Mouse (Mus musculus): ENCODE data around the gene Cldn3. TPM values are rescaled to one million over a fixed set of nuclear protein-coding genes. Genes with fewer than 3 reads are reported as not detected.
A peak's percentile ranks its signal among the peaks of the same experiment; 100 is the strongest.

Gene Cldn3
- polyA plus RNA-seq, 1 experiment from 2014 or later, result 12.3 TPM

DNA sequence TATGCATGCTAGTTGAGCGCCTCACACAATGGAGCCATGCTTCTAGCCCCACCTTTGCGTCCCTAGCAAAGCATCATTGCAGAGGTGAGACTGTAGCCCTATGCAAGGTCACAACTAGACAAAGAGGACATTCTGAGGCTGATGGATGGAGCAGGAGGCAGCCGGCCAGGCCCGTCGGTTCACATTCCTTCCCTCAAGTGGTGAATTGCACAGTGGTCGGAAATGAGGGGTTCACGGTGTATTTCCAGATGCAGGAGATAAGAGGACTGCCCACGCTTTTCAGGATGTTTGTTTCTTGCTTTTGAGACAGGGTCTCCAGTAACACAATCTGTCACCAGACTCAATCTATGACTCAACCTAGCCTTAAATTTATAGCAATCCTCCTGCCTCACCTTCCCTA lies 15.3 kb upstream of the Cldn3 start:
- 89% methylated on average over 8 of the region's 8 CpGs for WGBS
- Histone ChIP-seq H3K4me3 (no peak overlapping the region), H3K4me2 (replicated peaks) (no peak overlapping the region), H3K36me3 (no peaks in the 10 kb centered on the region), H3K9ac (replicated peaks) (no peak overlapping the region), H3K27me3 (no peaks in the 10 kb centered on the region), H3K4me1 (peaks cover 8% of the 10 kb centered on the region), H3K27ac (replicated peaks) (no peak overlapping the region), H3K9me3 (no peaks in the 10 kb centered on the region)
- no peak for ATAC-seq (replicated peaks)

GRCm38 (mm10) chr5:134973081-134973480 lies 12.9 kb upstream of the Cldn3 start:
- no peak for ATAC-seq (replicated peaks)

GRCm38 (mm10) chr5:134973526-134973925 lies 12.5 kb upstream of the Cldn3 start:
- ATAC-seq (replicated peaks), result no peak
- Histone ChIP-seq H3K27me3 (no peaks in the 10 kb centered on the region), H3K9me3 (no peaks in the 10 kb centered on the region), H3K9ac (replicated peaks) (no peak overlapping the region), H3K4me3 (no peak overlapping the region), H3K4me2 (replicated peaks) (no peak overlapping the region), H3K27ac (replicated peaks) (no peak overlapping the region), H3K36me3 (no peaks in the 10 kb centered on the region), H3K4me1 (no peaks in the 10 kb centered on the region)
- 86% methylated on average over 7 of the region's 7 CpGs for WGBS

More at GRCm38 (mm10) chr5:134973081-134973480, 12.9 kb upstream of the Cldn3 start:
- Histone ChIP-seq H3K36me3 (no peaks in the 10 kb centered on the region), H3K4me2 (replicated peaks) (no peak overlapping the region), H3K9me3 (no peaks in the 10 kb centered on the region), H3K27me3 (no peaks in the 10 kb centered on the region), H3K27ac (replicated peaks) (no peak overlapping the region), H3K4me1 (no peaks in the 10 kb centered on the region), H3K9ac (replicated peaks) (no peak overlapping the region), H3K4me3 (no peak overlapping the region)

- H3K27me3 ChIP-seq, result no peaks in the 10 kb centered on the region
- no peak overlapping the region for H3K9ac ChIP-seq (replicated peaks)
- no peak overlapping the region for H3K4me3 ChIP-seq
- WGBS, result 69% methylated on average over 7 of the region's 7 CpGs
- H3K4me1 ChIP-seq, result no peaks in the 10 kb centered on the region
- no peak overlapping the region for H3K27ac ChIP-seq (replicated peaks)
- H3K9me3 ChIP-seq, result no peaks in the 10 kb centered on the region
- no peak overlapping the region for H3K4me2 ChIP-seq (replicated peaks)
- H3K36me3 ChIP-seq, result no peaks in the 10 kb centered on the region
- no peak for ATAC-seq (replicated peaks)
Observed at GRCm38 (mm10) chr5:134974294-134974693, 11.7 kb upstream of the Cldn3 start.

DNA sequence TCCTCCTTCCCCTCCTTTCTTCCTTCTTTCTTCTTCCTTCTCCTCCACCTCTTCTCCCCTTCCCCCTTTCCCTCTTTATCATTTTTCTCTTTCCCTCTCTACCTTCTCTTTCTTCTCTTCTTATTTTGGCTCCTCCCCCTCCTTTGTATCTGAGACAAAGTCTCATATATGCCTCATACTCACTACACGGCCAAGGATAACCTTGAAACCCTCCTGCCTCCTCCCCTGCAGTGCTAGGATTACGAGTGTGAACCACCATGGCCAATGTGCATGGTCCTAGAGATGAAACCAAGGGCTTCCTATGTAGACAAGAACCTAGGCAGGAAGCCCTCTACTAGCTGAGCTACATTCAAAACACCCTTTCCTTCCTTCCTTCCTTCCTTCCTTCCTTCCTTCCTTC lies 11.1 kb upstream of the Cldn3 start:
- ATAC-seq (replicated peaks), result no peak
- H3K27ac ChIP-seq (replicated peaks), result no peak overlapping the region
- no peak overlapping the region for H3K4me3 ChIP-seq
- no peak overlapping the region for H3K4me2 ChIP-seq (replicated peaks)
- 56% methylated on average over 2 of the region's 2 CpGs for WGBS
- no peaks in the 10 kb centered on the region for H3K9me3 ChIP-seq
- no peaks in the 10 kb centered on the region for H3K4me1 ChIP-seq
- H3K36me3 ChIP-seq, result no peaks in the 10 kb centered on the region
- H3K9ac ChIP-seq (replicated peaks), result no peak overlapping the region
- no peaks in the 10 kb centered on the region for H3K27me3 ChIP-seq

GRCm38 (mm10) chr5:134976164-134976563 lies 9.8 kb upstream of the Cldn3 start:
- Histone ChIP-seq H3K4me3 (no peak overlapping the region), H3K27me3 (no peaks in the 10 kb centered on the region), H3K9me3 (no peaks in the 10 kb centered on the region), H3K4me2 (replicated peaks) (no peak overlapping the region), H3K9ac (replicated peaks) (no peak overlapping the region), H3K27ac (replicated peaks) (no peak overlapping the region), H3K4me1 (no peaks in the 10 kb centered on the region), H3K36me3 (no peaks in the 10 kb centered on the region)
- 87% methylated on average over 2 of the region's 2 CpGs for WGBS
- ATAC-seq (replicated peaks), result no peak

- Histone ChIP-seq H3K27me3 (no peaks in the 10 kb centered on the region), H3K9ac (replicated peaks) (no peak overlapping the region), H3K4me1 (no peaks in the 10 kb centered on the region), H3K27ac (replicated peaks) (no peak overlapping the region), H3K4me3 (no peak overlapping the region), H3K4me2 (replicated peaks) (no peak overlapping the region), H3K9me3 (no peaks in the 10 kb centered on the region), H3K36me3 (no peaks in the 10 kb centered on the region)
- ATAC-seq (replicated peaks), result no peak
- WGBS, result 86% methylated on average over 14 of the region's 14 CpGs
Observed at GRCm38 (mm10) chr5:134976577-134977250, 9.3 kb upstream of the Cldn3 start.

GRCm38 (mm10) chr5:134977837-134978236 lies 8.2 kb upstream of the Cldn3 start:
- no peak for ATAC-seq (replicated peaks)
- Histone ChIP-seq H3K4me1 (no peaks in the 10 kb centered on the region), H3K4me3 (no peak overlapping the region), H3K27ac (replicated peaks) (no peak overlapping the region), H3K9ac (replicated peaks) (no peak overlapping the region), H3K9me3 (no peaks in the 10 kb centered on the region), H3K36me3 (no peaks in the 10 kb centered on the region), H3K4me2 (replicated peaks) (no peak overlapping the region), H3K27me3 (no peaks in the 10 kb centered on the region)
- WGBS, result 86% methylated on average over 4 of the region's 4 CpGs

- ATAC-seq (replicated peaks), result no peak
- Histone ChIP-seq H3K4me2 (replicated peaks) (no peak overlapping the region), H3K4me3 (no peak overlapping the region), H3K9me3 (no peaks in the 10 kb centered on the region), H3K9ac (replicated peaks) (no peak overlapping the region), H3K36me3 (no peaks in the 10 kb centered on the region), H3K27me3 (peaks cover 18% of the 10 kb centered on the region), H3K27ac (replicated peaks) (no peak overlapping the region), H3K4me1 (peaks cover 7% of the 10 kb centered on the region)
- 70% methylated on average over 10 of the region's 10 CpGs for WGBS
Observed at GRCm38 (mm10) chr5:134981149-134981548, 4.9 kb upstream of the Cldn3 start.

GRCm38 (mm10) chr5:134983111-134983510 lies 2.9 kb upstream of the Cldn3 start:
- H3K9me3 ChIP-seq, result no peaks in the 10 kb centered on the region
- no peak overlapping the region for H3K4me3 ChIP-seq
- H3K4me1 ChIP-seq, result peaks cover 15% of the 10 kb centered on the region
- H3K9ac ChIP-seq (replicated peaks), result no peak overlapping the region
- no peaks in the 10 kb centered on the region for H3K36me3 ChIP-seq
- no peak overlapping the region for H3K27ac ChIP-seq (replicated peaks)
- H3K27me3 ChIP-seq, result peaks cover 38% of the 10 kb centered on the region
- no peak overlapping the region for H3K4me2 ChIP-seq (replicated peaks)
- ATAC-seq (replicated peaks), result no peak
- WGBS, result 95% methylated on average over 1 of the region's 1 CpGs

DNA sequence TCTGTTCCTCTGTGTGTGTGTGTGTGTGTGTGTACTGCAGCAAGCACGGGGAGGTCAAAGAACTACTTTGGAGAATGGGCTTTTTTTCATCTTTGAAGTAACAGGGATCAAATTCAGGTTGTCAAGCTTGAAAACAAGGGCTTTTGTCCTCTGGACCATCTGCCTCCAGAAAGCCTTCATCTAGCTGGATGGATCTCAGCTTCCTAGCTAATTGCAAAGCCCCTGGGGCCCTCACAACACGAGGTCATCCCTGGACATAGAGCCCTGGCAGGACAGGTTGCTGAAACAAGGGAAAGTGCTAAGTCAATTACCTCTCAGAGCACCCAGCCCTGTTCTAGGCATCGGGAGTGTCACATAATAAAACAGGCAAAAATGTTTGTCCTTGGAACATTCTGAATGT lies 2.2 kb upstream of the Cldn3 start:
- 5% methylated on average over 3 of the region's 3 CpGs for WGBS
- H3K36me3 ChIP-seq, result no peaks in the 10 kb centered on the region
- H3K27me3 ChIP-seq, result peaks cover 38% of the 10 kb centered on the region
- no peak overlapping the region for H3K27ac ChIP-seq (replicated peaks)
- no peak overlapping the region for H3K9ac ChIP-seq (replicated peaks)
- peaks cover 15% of the 10 kb centered on the region for H3K4me1 ChIP-seq
- no peak for ATAC-seq (replicated peaks)
- no peaks in the 10 kb centered on the region for H3K9me3 ChIP-seq
- no peak overlapping the region for H3K4me2 ChIP-seq (replicated peaks)
- no peak overlapping the region for H3K4me3 ChIP-seq

- Histone ChIP-seq H3K4me3 (peak overlapping the region; percentile 38), H3K4me1 (peaks cover 15% of the 10 kb centered on the region), H3K27ac (replicated peaks) (peak overlapping the region; percentile 62), H3K27me3 (peaks cover 38% of the 10 kb centered on the region), H3K9ac (replicated peaks) (peak overlapping the region; percentile 10), H3K9me3 (no peaks in the 10 kb centered on the region), H3K4me2 (replicated peaks) (peak overlapping the region; percentile 44), H3K36me3 (no peaks in the 10 kb centered on the region)
- peak; percentile 66 for ATAC-seq (replicated peaks)
- 3% methylated on average over 79 of the region's 79 CpGs for WGBS
Observed at GRCm38 (mm10) chr5:134986298-134987268, 569 bp downstream of the Cldn3 start.
